Mouse (Mus musculus) neural tube, embryonic 12.5 days (tissue): Measurements from ENCODE around the gene Gm20869. TPM values are rescaled to one million over a fixed set of nuclear protein-coding genes. Genes with fewer than 3 reads are reported as not detected.
"Not testable (repeated sequence)": the region's sequence is repeated elsewhere in the genome, so short reads cannot be mapped to it uniquely, and the experiment has no call there.

Experiments used
- ATAC-seq: fragments of 200-750 bp; cut with Nextera tagmentation; 2 replicates; pipeline ENCODE4 v1.8.0; 2017; ENCODE audit warnings: low read depth, mild to moderate bottlenecking, moderate TSS enrichment, moderate library complexity; ENCODE audit not compliant: low FRiP score
- H3K27ac ChIP-seq: fragments of 300-500 bp; sonication (generic); 2 replicates; pipeline ENCODE4 v1.5.1; 2016
- H3K27me3 ChIP-seq: fragments of 300-500 bp; sonication (generic); replicated peaks from 2 replicates; pipeline ENCODE4 v1.6.1; 2016; ENCODE audit warnings: mild to moderate bottlenecking
- H3K36me3 ChIP-seq: fragments of 300-500 bp; sonication (generic); 2 replicates; pipeline ENCODE4 v1.6.1; 2016; ENCODE audit warnings: mild to moderate bottlenecking
- H3K4me1 ChIP-seq: fragments of 300-500 bp; sonication (generic); 2 replicates; pipeline ENCODE4 v1.6.1; 2016
- H3K4me2 ChIP-seq: fragments of 300-500 bp; sonication (generic); replicated peaks from 2 replicates; pipeline ENCODE4 v1.6.1; 2016; ENCODE audit warnings: mild to moderate bottlenecking
- H3K4me3 ChIP-seq: fragments of 300-500 bp; sonication (generic); 2 replicates; pipeline ENCODE4 v1.5.1; 2016
- H3K9ac ChIP-seq: fragments of 300-500 bp; sonication (generic); 2 replicates; pipeline ENCODE4 v1.6.1; 2016; ENCODE audit warnings: mild to moderate bottlenecking
- H3K9me3 ChIP-seq: fragments of 300-500 bp; sonication (generic); 2 replicates; pipeline ENCODE4 v1.6.1; 2016; ENCODE audit warnings: mild to moderate bottlenecking
- WGBS: fragments of 180-500 bp; shearing (Covaris S2); methylation state at CpG from one replicate; pipeline ENCODE4 v1.1.7; 2016; 5-methylcytosine and 5-hydroxymethylcytosine counted together
- polyA plus RNA-seq: library from polyadenylated mRNA; unstranded; fragments of >200 nt; fragmentation: Nextera tagmentation; extraction: Ambion mirVana; gene quantifications from 2 replicates; pipeline ENCODE4 v1.2.1, GENCODE M21; 2016

The Gm20869 gene
- not detected in 2 replicates for polyA plus RNA-seq

GRCm38 (mm10) chrY:71469149-71469548, at the start of gene Gm20869:
Gene Gm20869 (plus strand): TSS chrY:71469449.
- not testable (repeated sequence) for H3K36me3 ChIP-seq, H3K4me3 ChIP-seq, ATAC-seq, H3K4me2 ChIP-seq, H3K9ac ChIP-seq, H3K27ac ChIP-seq, H3K27me3 ChIP-seq, H3K4me1 ChIP-seq, H3K9me3 ChIP-seq
- no CpG with 5 or more reads among the region's 6 CpGs for WGBS

Other genes with a start within 250 kb of the Gm20869 start
- gene Gm20870, start 222.6 kb downstream of the Gm20869 start, polyA plus RNA-seq: not detected in 2 replicates